Mouse (Mus musculus) erythroblast, embryonic 14.5 days (primary cell): ENCODE measurements around the gene Fam181a.

ENCODE experiments used
- GATA1 ChIP-seq: IDR thresholded peaks from 2 replicates; pipeline ENCODE4 v1.6.1; 2012; ENCODE audit warnings: low read length, inconsistent platforms, mixed read lengths
- TAL1 ChIP-seq: IDR thresholded peaks from 3 replicates; pipeline ENCODE4 v1.6.1; 2012; ENCODE audit warnings: low read length, inconsistent platforms, mixed read lengths

DNA sequence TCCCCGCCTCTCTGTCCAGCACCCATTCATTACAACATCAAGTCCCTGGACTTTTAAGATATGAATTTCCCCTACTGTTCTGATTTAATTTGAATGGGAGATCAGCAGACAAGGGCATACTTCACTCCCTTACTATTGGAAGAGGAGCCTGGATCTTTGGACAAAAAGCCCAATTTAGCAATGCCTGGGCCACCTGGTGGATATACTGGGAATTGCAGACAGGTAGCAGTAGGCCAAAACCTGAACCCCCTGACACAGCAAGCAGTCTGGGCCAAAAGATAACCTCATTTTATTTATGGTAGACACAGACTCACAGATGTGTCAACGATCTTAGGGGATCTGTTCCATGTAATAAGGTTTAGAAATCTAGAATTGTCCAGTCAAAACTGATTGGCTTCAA lies 9.1 kb upstream of the Fam181a start:
- no peak for TF ChIP-seq GATA1
- no peak for TF ChIP-seq TAL1
